ENCODE assay signal across 8 mouse cellular contexts in genomic region chr5:92369151-92369994, GRCm38 (mm10). TPM values are rescaled to one million over a fixed set of nuclear protein-coding genes. Genes with fewer than 3 reads are reported as not detected.
DNase-seq lines count a peak whose midpoint lies in the region; ATAC-seq and TF ChIP-seq lines count a peak whose summit lies in the region.

No protein-coding gene starts in this region.

- TF ChIP-seq CTCF in Patski (IDR thresholded peaks at IDR 0.05): no peak

- peaks cover 18% of the 10 kb centered on the region; the same call in 1 of the 2 replicates for H3K4me1 ChIP-seq in forebrain, embryonic 13.5 days
- H3K4me1 ChIP-seq in hindbrain, embryonic 16.5 days (ENCODE audit: control insufficient read depth, insufficient read depth, low read depth, low read length): no peaks in the 10 kb centered on the region
- peaks cover 20% of the 10 kb centered on the region for H3K4me1 ChIP-seq in liver, embryonic 12.5 days
- peaks cover 17% of the 10 kb centered on the region for H3K4me1 ChIP-seq in neural tube, embryonic 15.5 days

- CTCF ChIA-PET in Patski (lab: Charles Lee): interaction anchor here (0.7 to 2.5 kb wide), 10 partner anchors 9 to 60 kb away, joined by 3 to 11 read pairs (median 4); partner anchors contain the start of gene Sdad1

- no peaks in the 10 kb centered on the region for H3K36me3 ChIP-seq in forebrain, embryonic 13.5 days (ENCODE audit: poor library complexity, severe bottlenecking)
- no peaks in the 10 kb centered on the region for H3K36me3 ChIP-seq in hindbrain, embryonic 16.5 days (ENCODE audit: control insufficient read depth, insufficient read depth, low read length)
- H3K36me3 ChIP-seq in liver, embryonic 12.5 days: no peaks in the 10 kb centered on the region
- H3K36me3 ChIP-seq in neural tube, embryonic 15.5 days: no peaks in the 10 kb centered on the region

- no peak overlapping the region for H3K9ac ChIP-seq in forebrain, embryonic 13.5 days
- no peak overlapping the region for H3K9ac ChIP-seq in hindbrain, embryonic 16.5 days (ENCODE audit: low read depth, low read length)
- no peak overlapping the region for H3K9ac ChIP-seq in liver, embryonic 12.5 days
- no peak overlapping the region for H3K9ac ChIP-seq in neural tube, embryonic 15.5 days (replicated peaks)

- no peaks in the 10 kb centered on the region for H3K27me3 ChIP-seq in Patski
- H3K27me3 ChIP-seq in forebrain, embryonic 13.5 days: no peaks in the 10 kb centered on the region
- no peaks in the 10 kb centered on the region for H3K27me3 ChIP-seq in hindbrain, embryonic 16.5 days (replicated peaks; ENCODE audit: control insufficient read depth, insufficient read depth, low read length)
- peaks cover 2% of the 10 kb centered on the region; the same call in 1 of the 2 replicates for H3K27me3 ChIP-seq in liver, embryonic 12.5 days (replicated peaks)
- no peaks in the 10 kb centered on the region for H3K27me3 ChIP-seq in neural tube, embryonic 15.5 days (replicated peaks)

- H3K4me3 ChIP-seq in forebrain, embryonic 13.5 days: no peak overlapping the region
- no peak overlapping the region for H3K4me3 ChIP-seq in hindbrain, embryonic 16.5 days (ENCODE audit: low read length)
- H3K4me3 ChIP-seq in liver, embryonic 12.5 days: no peak overlapping the region
- H3K4me3 ChIP-seq in neural tube, embryonic 15.5 days (replicated peaks): peak overlapping the region; percentile 5; the same call in 1 of the 2 replicates

- POLR2A ChIA-PET in Patski (lab: Charles Lee): no interaction called here

- in situ Hi-C loops in Patski (cut with MboI; ENCODE audit: low pct_unique_long_range_greater_than_20kb): loop anchor here (5.0 kb wide), 1 partner anchor 52 kb away; no protein-coding TSS in a partner anchor

- ATAC-seq in Patski: peak; percentile 76
- ATAC-seq in forebrain, embryonic 13.5 days: peak; percentile 92
- peak; percentile 91 for ATAC-seq in hindbrain, embryonic 16.5 days
- peak; percentile 63 for ATAC-seq in liver, embryonic 12.5 days
- ATAC-seq in neural tube, embryonic 15.5 days (ENCODE audit: low FRiP score): peak; percentile 87

- no peak overlapping the region for H3K27ac ChIP-seq in forebrain, embryonic 13.5 days
- no peak overlapping the region for H3K27ac ChIP-seq in hindbrain, embryonic 16.5 days (ENCODE audit: low read depth, low read length)
- H3K27ac ChIP-seq in liver, embryonic 12.5 days: 0 out of 2 replicates have a peak overlapping the region, but pooled peaks have one; percentile 8
- 0 out of 2 replicates have a peak overlapping the region, but pooled peaks have one; percentile 41 for H3K27ac ChIP-seq in neural tube, embryonic 15.5 days (replicated peaks)

- 74% methylated on average over 13 of the region's 13 CpGs for WGBS in forebrain, embryonic 13.5 days
- 54% methylated on average over 13 of the region's 13 CpGs for WGBS in hindbrain, embryonic 16.5 days
- WGBS in liver, embryonic 12.5 days (ENCODE audit: insufficient replicate concordance): 60% methylated on average over 13 of the region's 13 CpGs
- WGBS in neural tube, embryonic 15.5 days: 47% methylated on average over 13 of the region's 13 CpGs

- DNase-seq in frontal cortex, postnatal 10 days (ENCODE audit: low spot score in 2 of 2): peak; percentile 32 to 40
- no peak for DNase-seq in frontal cortex, postnatal 25 days (ENCODE audit: low spot score in 2 of 2)
- no peak for DNase-seq in Patski (ENCODE audit: low read depth, low spot score)
- DNase-seq in ovary, postnatal 36 days (ENCODE audit: low spot score): no peak

- no peaks in the 10 kb centered on the region for H3K9me3 ChIP-seq in forebrain, embryonic 13.5 days (replicated peaks)
- no peaks in the 10 kb centered on the region for H3K9me3 ChIP-seq in hindbrain, embryonic 16.5 days (ENCODE audit: control insufficient read depth, low read length)
- no peaks in the 10 kb centered on the region for H3K9me3 ChIP-seq in liver, embryonic 12.5 days (replicated peaks)
- no peaks in the 10 kb centered on the region for H3K9me3 ChIP-seq in neural tube, embryonic 15.5 days (replicated peaks)

- no peak overlapping the region for H3K4me2 ChIP-seq in forebrain, embryonic 13.5 days
- H3K4me2 ChIP-seq in hindbrain, embryonic 16.5 days (ENCODE audit: low read length): no peak overlapping the region
- no peak overlapping the region for H3K4me2 ChIP-seq in liver, embryonic 12.5 days
- H3K4me2 ChIP-seq in neural tube, embryonic 15.5 days: peak overlapping the region; percentile 35

RNA-seq across cellular contexts. Expression of gene Cxcl10, which starts 20.7 kb away (rescaled TPM):
- 2.1 TPM for polyA plus RNA-seq in Patski (2021)
- 0.22 TPM in 1 of 2 replicates, not detected in the other for polyA plus RNA-seq in forebrain, embryonic 13.5 days (2015; fragmentation: Nextera tagmentation; extraction: Ambion mirVana)
- 0.22 and 0.43 TPM in 2 replicates for polyA plus RNA-seq in hindbrain, embryonic 16.5 days (2015; fragmentation: Nextera tagmentation; extraction: Ambion mirVana)
- 6.6 and 6.7 TPM in 2 replicates for polyA plus RNA-seq in liver, embryonic 12.5 days (2016; fragmentation: Nextera tagmentation; extraction: Ambion mirVana)
- polyA plus RNA-seq in neural tube, embryonic 15.5 days (2015; fragmentation: Nextera tagmentation; extraction: Ambion mirVana): 0.18 and 10.9 TPM in 2 replicates

RNA-seq across cellular contexts. Expression of gene Art3, which starts 37.7 kb away (rescaled TPM):
- not detected for polyA plus RNA-seq in Patski (2021)
- polyA plus RNA-seq in forebrain, embryonic 13.5 days (2015; fragmentation: Nextera tagmentation; extraction: Ambion mirVana): 2.3 and 4.1 TPM in 2 replicates
- 6.4 and 6.7 TPM in 2 replicates for polyA plus RNA-seq in hindbrain, embryonic 16.5 days (2015; fragmentation: Nextera tagmentation; extraction: Ambion mirVana)
- 0.78 and 1.0 TPM in 2 replicates for polyA plus RNA-seq in liver, embryonic 12.5 days (2016; fragmentation: Nextera tagmentation; extraction: Ambion mirVana)
- 9.5 and 10.6 TPM in 2 replicates for polyA plus RNA-seq in neural tube, embryonic 15.5 days (2015; fragmentation: Nextera tagmentation; extraction: Ambion mirVana)

RNA-seq across cellular contexts. Expression of gene Cxcl9, which starts 41.5 kb away (rescaled TPM):
- polyA plus RNA-seq in Patski (2021): 0.03 TPM
- polyA plus RNA-seq in forebrain, embryonic 13.5 days (2015; fragmentation: Nextera tagmentation; extraction: Ambion mirVana): not detected in 2 replicates
- not detected in 2 replicates for polyA plus RNA-seq in hindbrain, embryonic 16.5 days (2015; fragmentation: Nextera tagmentation; extraction: Ambion mirVana)
- polyA plus RNA-seq in liver, embryonic 12.5 days (2016; fragmentation: Nextera tagmentation; extraction: Ambion mirVana): not detected in 2 replicates
- 0.15 TPM in 1 of 2 replicates, not detected in the other for polyA plus RNA-seq in neural tube, embryonic 15.5 days (2015; fragmentation: Nextera tagmentation; extraction: Ambion mirVana)

RNA-seq across cellular contexts. Expression of gene Sdad1, which starts 59.1 kb away (rescaled TPM):
- 27.6 TPM for polyA plus RNA-seq in Patski (2021)
- 33.9 and 39.8 TPM in 2 replicates for polyA plus RNA-seq in forebrain, embryonic 13.5 days (2015; fragmentation: Nextera tagmentation; extraction: Ambion mirVana)
- polyA plus RNA-seq in hindbrain, embryonic 16.5 days (2015; fragmentation: Nextera tagmentation; extraction: Ambion mirVana): 27.0 and 27.1 TPM in 2 replicates
- 35.1 and 36.3 TPM in 2 replicates for polyA plus RNA-seq in liver, embryonic 12.5 days (2016; fragmentation: Nextera tagmentation; extraction: Ambion mirVana)
- 27.8 and 34.8 TPM in 2 replicates for polyA plus RNA-seq in neural tube, embryonic 15.5 days (2015; fragmentation: Nextera tagmentation; extraction: Ambion mirVana)

Comparison
In these comparisons a context has a peak if more than half of its experiments do, and no peak if none do; other contexts are left out.
1. DNase-seq: peak in frontal cortex, postnatal 10 days (2 of 2); none in frontal cortex, postnatal 25 days (0 of 2), Patski (single experiment) and ovary, postnatal 36 days (single experiment).
2. H3K27ac ChIP-seq: peak in liver, embryonic 12.5 days (single experiment) and neural tube, embryonic 15.5 days (single experiment); none in forebrain, embryonic 13.5 days (single experiment) and hindbrain, embryonic 16.5 days (single experiment).
3. Peak in every context shown above with its lines, with median percentiles within 50 percentile points of each other: ATAC-seq.